Mouse (Mus musculus) adrenal gland, adult 8-10 months (tissue): ENCODE results near the gene Prune2. TPM values are rescaled to one million over a fixed set of nuclear protein-coding genes. Genes with fewer than 3 reads are reported as not detected.

ENCODE experiments used
- DNase-seq: peaks from one replicate; pipeline ENCODE4 v3.0.0; 2022
- total RNA-seq, 4 experiments: library from RNA; stranded (reverse); gene quantifications; 2 replicates each; pipeline ENCODE4 v1.2.4; 2022

Gene Prune2
- total RNA-seq, 4 experiments from 2014 or later = 34.4 to 43.1 (median 40.0) TPM

DNA sequence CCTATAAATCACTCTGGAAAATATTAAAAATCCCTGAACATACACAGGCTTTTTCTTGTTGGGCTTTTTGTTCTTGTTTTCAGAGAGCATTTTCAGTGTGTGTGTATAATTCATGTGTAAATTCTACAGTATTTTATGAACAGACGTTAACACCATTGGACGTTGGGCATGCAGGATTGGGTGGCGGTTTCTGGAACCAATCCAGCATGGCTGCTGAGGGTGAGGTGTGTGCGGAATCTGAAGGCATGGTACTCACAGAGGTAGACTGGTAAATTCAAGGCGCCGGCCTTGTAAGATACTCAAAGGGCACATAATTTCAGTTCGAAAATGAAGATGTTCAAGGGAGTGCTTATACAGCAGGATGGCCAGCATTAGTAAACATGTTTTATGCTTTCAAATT lies 251.2 kb downstream of the Prune2 start:
- no peak for DNase-seq

DNA sequence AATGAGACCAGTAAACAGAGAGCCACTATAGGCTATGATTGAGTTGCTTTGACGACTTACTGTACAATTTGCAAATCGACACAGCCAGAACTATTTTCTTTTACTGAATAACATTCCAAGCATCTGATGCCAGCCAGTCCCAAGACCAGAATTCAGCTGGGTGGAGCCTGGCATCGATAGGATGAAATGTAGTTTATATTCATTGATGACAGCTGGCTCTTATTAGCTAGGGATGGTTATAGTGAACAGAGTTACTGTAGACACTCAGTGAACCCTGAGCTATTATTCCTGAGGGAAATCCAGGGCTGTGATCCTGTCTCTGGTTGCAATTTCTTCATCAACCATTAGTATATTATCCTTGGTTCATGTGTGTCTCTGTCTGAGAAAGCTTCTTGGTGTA lies 254.6 kb downstream of the Prune2 start:
- no peak for DNase-seq

DNA sequence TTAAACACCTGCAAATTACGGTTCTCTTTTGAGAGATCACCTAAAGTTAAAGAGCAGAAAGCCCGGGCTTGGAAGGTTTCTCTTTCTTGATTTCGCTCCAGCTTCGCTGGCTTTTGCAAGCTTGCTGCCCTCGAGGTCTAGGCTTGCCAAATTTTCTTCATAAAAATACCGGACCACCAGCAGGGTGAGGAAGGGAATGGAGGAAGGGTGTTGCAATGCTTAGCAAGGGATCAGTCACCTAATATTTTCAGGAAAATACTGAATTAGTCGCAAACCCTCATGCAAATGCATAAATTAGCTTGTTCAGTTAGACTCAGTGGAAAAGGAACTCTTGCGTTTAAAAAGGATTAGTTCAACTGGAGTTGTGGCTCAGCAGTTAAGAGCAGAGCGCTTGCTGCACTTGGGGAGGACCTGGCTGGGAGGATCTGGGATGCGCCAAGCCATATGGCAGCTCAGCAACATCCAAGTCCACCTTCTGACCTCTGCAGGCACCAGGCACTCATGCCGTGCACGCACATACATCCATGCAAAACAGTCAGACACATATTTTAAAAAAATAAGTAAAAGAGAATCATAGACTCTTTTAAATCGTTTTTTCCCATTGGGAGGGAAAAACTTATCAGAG lies 259.1 kb downstream of the Prune2 start:
- DNase-seq = no peak

- no peak for DNase-seq
Measured at GRCm38 (mm10) chr19:17218195-17218594, 262.3 kb downstream of the Prune2 start.

- no peak for DNase-seq
Measured at GRCm38 (mm10) chr19:17223801-17224200, 267.9 kb downstream of the Prune2 start.

GRCm38 (mm10) chr19:17225570-17226083 lies 269.7 kb downstream of the Prune2 start:
- DNase-seq = no peak

- DNase-seq = no peak
Measured at GRCm38 (mm10) chr19:17226096-17226495, 270.2 kb downstream of the Prune2 start.

DNA sequence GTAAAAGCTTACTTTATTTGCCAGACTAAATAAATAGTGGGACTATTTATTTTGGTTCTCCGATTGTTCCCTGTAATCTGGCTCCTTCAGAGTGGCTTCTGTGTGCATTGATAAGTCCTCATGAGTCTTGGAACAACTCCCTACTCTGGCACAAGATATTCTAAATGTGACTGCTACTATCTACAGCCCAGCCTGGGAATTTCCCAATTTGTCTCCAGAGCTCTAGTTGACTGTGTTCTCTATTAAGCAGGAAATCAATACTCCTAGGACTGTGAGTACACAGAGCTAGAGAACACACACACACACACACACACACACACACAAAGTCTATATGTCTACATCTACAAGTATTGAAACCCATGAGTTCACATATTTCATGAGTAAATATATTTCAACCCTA lies 274.1 kb downstream of the Prune2 start:
- DNase-seq = no peak

DNA sequence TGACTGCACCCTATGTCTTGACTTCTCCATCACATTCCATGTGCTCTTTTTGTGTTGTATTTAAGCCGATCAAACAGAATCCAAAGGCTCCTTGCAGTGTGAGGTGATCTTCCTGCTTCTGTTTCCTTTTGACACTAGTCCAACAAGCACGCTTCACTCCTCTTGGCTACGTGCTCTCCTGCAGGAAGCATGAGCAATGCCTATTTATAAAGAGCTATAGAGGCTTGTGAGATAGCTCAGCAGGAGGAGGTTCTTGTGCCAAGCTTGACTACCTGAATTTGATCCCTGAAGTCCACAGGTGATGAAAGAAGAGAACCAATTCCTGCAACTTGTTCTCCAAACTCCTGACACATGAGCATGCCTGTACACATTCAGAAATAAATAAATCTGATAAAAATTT lies 282.6 kb downstream of the Prune2 start:
- no peak for DNase-seq

DNA sequence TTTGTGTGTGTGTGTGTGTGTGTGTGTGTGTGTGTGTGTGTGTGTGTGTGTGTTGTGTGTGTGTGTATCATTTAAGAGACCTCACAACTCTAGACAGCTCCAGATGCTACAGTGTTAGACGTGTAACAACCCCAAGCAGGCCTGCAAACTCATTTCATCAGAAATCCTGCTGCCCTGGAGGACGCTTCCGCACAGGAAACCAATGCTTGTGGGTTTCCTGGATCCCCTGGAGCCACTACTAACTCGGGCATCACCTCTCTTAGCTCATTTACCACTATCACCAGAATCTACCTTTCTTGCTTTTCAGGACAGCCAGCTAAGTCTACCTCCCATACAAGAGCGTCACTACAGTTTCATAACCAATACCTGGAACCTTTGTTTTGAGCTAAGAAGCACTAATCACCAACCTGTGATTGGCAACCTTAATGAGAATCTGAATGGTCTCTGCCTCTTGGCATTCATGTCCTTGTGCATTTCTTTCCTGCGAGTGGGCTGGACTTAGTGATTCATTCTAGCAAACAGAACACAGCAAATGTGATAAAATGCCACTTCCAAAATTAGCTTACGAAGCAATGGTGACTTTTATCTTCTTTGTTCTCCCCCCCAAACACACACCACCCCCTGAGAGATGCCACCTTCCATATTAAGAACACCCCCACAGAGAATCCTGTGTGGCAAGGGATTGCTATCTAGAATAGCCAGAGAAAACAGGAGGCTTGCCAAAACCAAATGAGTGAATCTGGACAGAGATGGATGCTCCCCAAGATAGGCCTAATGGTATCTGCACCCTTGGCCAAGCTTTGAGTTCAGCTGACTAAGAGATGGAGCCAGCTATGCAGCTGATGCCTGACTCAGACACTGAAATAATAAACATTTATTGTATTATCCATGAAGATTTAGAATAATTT lies 284.5 kb downstream of the Prune2 start:
- DNase-seq = no peak

DNA sequence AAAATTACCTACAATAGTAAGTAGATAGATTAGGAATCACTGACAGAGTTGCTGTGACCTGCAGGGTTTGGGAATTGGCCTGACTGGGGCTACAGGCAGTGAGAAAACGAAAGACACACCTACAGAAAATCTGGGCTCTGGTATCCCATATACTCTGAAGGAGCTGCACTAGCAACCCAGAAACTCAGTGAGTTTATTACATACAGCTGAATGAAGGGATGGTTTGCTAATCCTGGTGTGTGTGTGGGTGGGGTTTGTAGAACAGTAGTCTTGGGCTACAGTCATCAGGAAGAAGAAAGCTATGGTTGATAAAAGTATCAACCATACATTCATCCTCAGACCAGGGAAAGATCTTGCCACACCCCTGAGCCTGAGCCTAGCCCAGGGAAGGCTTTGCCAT lies 285.3 kb downstream of the Prune2 start:
- no peak for DNase-seq

- no peak for DNase-seq
Measured at GRCm38 (mm10) chr19:17242962-17243361, 287.0 kb downstream of the Prune2 start.

- no peak for DNase-seq
Measured at GRCm38 (mm10) chr19:17244544-17244943, 288.6 kb downstream of the Prune2 start.

GRCm38 (mm10) chr19:17247352-17247925 lies 291.5 kb downstream of the Prune2 start:
- no peak for DNase-seq

DNA sequence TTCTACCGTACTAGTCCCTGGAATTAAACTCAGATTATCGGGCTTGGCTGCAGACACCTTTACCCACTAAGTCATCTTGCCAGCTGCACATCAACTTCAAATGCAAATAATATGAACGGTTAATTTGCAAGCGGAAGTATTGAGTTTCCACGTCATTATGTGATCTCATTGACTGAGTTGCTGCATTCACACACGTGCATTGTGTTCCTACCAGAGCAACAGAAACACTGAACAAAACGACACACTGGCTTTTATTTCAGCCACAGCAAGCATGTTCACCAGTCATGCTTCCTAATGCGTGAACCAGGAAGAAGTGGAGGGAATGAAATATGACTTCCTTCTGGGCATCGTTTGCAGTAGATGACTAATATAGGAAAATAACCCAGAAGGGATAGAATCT lies 293.8 kb downstream of the Prune2 start:
- DNase-seq = no peak

GRCm38 (mm10) chr19:17250801-17251200 lies 294.9 kb downstream of the Prune2 start:
- DNase-seq = no peak

- DNase-seq = no peak
Measured at GRCm38 (mm10) chr19:17251453-17251852, 295.5 kb downstream of the Prune2 start.

DNA sequence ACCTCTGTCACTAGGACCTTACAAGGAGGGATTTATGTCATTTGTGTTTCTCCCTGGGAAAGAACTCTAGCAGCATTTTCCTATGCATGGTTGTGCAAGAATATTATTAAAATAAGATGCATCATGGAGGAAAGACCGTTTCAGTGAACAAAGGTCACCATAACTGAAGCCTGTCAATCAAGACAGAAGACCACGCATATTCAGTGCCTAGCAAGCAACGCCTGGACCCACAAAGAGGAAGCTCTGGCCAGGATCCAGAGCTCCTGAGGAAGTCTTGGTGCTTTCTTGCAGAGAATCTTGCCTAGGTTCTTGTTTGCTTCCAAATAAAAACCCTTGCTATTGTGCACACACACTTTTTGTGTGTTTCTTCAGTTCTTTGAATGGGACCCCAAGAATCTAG lies 296.9 kb downstream of the Prune2 start:
- DNase-seq = no peak

- DNase-seq = no peak
Measured at GRCm38 (mm10) chr19:17255511-17255910, 299.6 kb downstream of the Prune2 start.

DNA sequence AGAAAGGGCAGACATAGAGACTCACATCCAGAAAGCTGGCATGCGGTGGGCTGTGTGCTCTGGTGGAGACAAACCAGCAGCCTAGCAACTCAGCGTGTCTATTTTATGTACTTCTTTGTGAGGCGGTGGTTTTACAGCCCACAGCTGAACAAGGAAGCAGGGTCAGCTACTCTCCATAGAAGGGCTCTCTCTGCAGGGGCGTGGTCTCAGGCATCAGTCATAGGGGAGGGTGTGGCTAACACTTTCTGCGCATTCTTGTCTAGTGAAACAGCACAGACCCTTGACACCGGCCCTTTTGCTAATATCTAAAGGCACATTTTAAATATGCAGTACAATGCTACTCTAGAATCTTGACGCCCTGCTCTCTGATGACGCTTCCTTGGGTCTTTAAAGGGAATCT lies 300.5 kb downstream of the Prune2 start:
- no peak for DNase-seq

GRCm38 (mm10) chr19:17256867-17257266 lies 300.9 kb downstream of the Prune2 start:
- DNase-seq = no peak

- DNase-seq = no peak
Measured at GRCm38 (mm10) chr19:17263181-17263580, 307.3 kb downstream of the Prune2 start.

GRCm38 (mm10) chr19:17263679-17264370 lies 307.9 kb downstream of the Prune2 start:
- no peak for DNase-seq
